Mouse (Mus musculus) G1E (cell line): Measurements from ENCODE around the gene Cobl. TPM values are rescaled to one million over a fixed set of nuclear protein-coding genes. Genes with fewer than 3 reads are reported as not detected.

Experiments used
- ATAC-seq: 2 replicates; pipeline ENCODE4 v1.8.0; 2016; ENCODE audit warnings: mild to moderate bottlenecking; ENCODE audit not compliant: insufficient number of reproducible peaks, poor library complexity, low FRiP score, severe bottlenecking; ENCODE audit errors: extremely low read depth
- DNase-seq: peaks from one replicate; pipeline ENCODE4 v3.0.0; 2012; ENCODE audit warnings: low spot score
- H3K27me3 ChIP-seq: 2 replicates; pipeline ENCODE4 v1.6.1; 2012; ENCODE audit warnings: mild to moderate bottlenecking, low read length, inconsistent platforms; ENCODE audit not compliant: insufficient read depth
- H3K36me3 ChIP-seq: replicated peaks from 2 replicates; pipeline ENCODE3; 2012; ENCODE audit warnings: mild to moderate bottlenecking, inconsistent platforms
- H3K4me1 ChIP-seq: 2 replicates; pipeline ENCODE4 v1.6.1; 2012; ENCODE audit warnings: low read depth, low read length, inconsistent platforms, mixed read lengths; ENCODE audit not compliant: insufficient read depth
- H3K4me3 ChIP-seq: 2 replicates; pipeline ENCODE4 v1.5.1; 2012; ENCODE audit warnings: low read depth, mild to moderate bottlenecking, inconsistent platforms, low read length, moderate library complexity, mixed read lengths
- H3K9me3 ChIP-seq: replicated peaks from 2 replicates; pipeline ENCODE4 v1.6.1; 2012; ENCODE audit warnings: inconsistent platforms
- CTCF ChIP-seq: IDR thresholded peaks from 2 replicates; pipeline ENCODE4 v1.5.1; 2012; ENCODE audit warnings: low read depth, low read length, inconsistent platforms, mixed read lengths
- GATA1 ChIP-seq: IDR thresholded peaks from 2 replicates; pipeline ENCODE4 v1.6.1; 2012; ENCODE audit warnings: borderline replicate concordance, low read length, inconsistent platforms, mixed read lengths
- GATA2 ChIP-seq: IDR thresholded peaks from 2 replicates; pipeline ENCODE4 v1.6.1; 2012; ENCODE audit warnings: low read depth, low read length, inconsistent platforms, borderline replicate concordance
- POLR2AphosphoS5 ChIP-seq: IDR thresholded peaks from 2 replicates; pipeline ENCODE4 v1.6.1; 2012; ENCODE audit warnings: low read depth, low read length, inconsistent platforms; ENCODE audit not compliant: insufficient replicate concordance
- TAL1 ChIP-seq: conservative IDR thresholded peaks from 2 replicates; pipeline ENCODE4 v1.6.1; 2012; ENCODE audit warnings: low read depth, low read length, inconsistent platforms, mixed read lengths
- polyA plus RNA-seq: library from polyadenylated mRNA; stranded (reverse); fragments of >175 nt; gene quantifications from 2 replicates; pipeline ENCODE4 v1.2.3, GENCODE M21; 2012
- total RNA-seq, 2 experiments: library from RNA; stranded (forward) in 1 of 2; stranded (reverse) in 1 of 2; fragments of 200-1000 nt in 1 of 2; fragments of >200 nt in 1 of 2; fragmentation: Nextera tagmentation in 1 of 2; gene quantifications; 2 replicates each; pipeline ENCODE4 v1.2.3; 2014 to 2017

Cobl gene
- total and polyA plus RNA-seq, 3 experiments, result 0.22 TPM; not detected in 2

DNA sequence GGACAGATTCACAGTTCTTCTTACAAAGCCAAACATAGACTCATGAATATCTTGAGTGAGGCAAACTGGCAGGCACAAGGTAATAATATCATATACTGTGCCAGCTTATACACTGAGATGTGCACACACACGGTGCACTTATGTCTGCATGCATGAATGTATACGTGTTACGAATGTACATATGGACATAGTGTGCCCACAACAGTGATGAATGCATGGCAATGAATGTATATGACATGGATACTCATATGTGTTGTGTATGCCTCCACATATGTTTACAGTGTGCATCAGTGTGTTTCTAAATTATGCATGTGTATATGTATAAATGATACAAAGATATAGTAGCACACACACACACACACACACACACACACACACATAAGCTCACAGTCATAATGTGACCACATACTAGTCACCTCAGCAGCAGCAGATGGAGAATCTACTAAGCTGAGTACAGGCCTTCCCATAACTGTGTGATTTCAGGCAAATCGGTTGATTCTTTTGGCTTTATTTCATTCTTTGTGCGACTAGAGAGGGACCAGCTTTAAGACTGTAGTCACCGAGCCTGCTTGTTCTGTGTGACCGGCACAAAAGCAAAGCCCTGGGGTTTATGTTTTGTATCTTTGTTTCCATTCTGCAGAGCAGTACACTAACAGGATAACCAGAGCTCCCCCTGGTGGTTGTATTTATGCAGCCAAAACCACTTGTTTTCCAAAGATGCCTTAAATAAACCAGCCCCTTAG is 173.7 kb downstream of the Cobl start:
- H3K27me3 ChIP-seq, result no peaks in the 10 kb centered on the region
- H3K4me3 ChIP-seq, result no peak overlapping the region
- no peak for TF ChIP-seq GATA1
- no peak for TF ChIP-seq TAL1
- peak; percentile 41 for TF ChIP-seq CTCF
- no peaks in the 10 kb centered on the region for H3K4me1 ChIP-seq
- H3K9me3 ChIP-seq, result no peaks in the 10 kb centered on the region
- DNase-seq, result peak; percentile 6
- ATAC-seq, result no peak
- H3K36me3 ChIP-seq, result no peaks in the 10 kb centered on the region

GRCm38 (mm10) chr11:12285319-12286021 is 179.3 kb downstream of the Cobl start:
- H3K36me3 ChIP-seq, result no peaks in the 10 kb centered on the region
- DNase-seq, result no peak

DNA sequence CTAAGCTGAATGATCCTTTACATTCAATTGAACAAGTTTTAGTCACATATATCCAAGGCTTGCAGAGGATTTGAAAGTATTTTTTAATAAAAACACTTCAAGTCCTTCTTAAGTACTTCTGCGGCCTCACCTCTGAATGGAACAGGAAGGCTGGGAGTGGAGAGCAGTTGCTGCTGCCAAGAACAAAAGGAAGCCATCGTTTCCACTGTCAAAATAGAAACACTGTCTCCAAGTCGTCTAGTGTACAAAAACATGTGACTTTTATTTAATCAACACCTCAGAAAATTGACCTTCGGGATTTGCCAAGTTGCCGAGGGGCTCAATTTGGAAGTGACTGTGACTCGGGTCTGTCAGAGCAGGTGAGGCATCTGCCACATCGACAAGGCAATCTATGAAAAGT is 184.0 kb downstream of the Cobl start:
- Histone ChIP-seq H3K4me3 (no peak overlapping the region), H3K4me1 (no peaks in the 10 kb centered on the region), H3K36me3 (no peaks in the 10 kb centered on the region), H3K9me3 (no peaks in the 10 kb centered on the region), H3K27me3 (no peaks in the 10 kb centered on the region)
- ATAC-seq (no peak), DNase-seq (no peak)
- TF ChIP-seq GATA1 (no peak), TAL1 (no peak), POLR2AphosphoS5 (no peak)

More at GRCm38 (mm10) chr11:12285319-12286021, 179.3 kb downstream of the Cobl start:
- no peak for ATAC-seq
- H3K27me3 ChIP-seq, result no peaks in the 10 kb centered on the region
- TF ChIP-seq GATA1 (no peak), GATA2 (no peak), CTCF (no peak), POLR2AphosphoS5 (no peak), TAL1 (no peak)
- no peaks in the 10 kb centered on the region for H3K9me3 ChIP-seq
- H3K4me1 ChIP-seq, result no peaks in the 10 kb centered on the region
- no peak overlapping the region for H3K4me3 ChIP-seq

DNA sequence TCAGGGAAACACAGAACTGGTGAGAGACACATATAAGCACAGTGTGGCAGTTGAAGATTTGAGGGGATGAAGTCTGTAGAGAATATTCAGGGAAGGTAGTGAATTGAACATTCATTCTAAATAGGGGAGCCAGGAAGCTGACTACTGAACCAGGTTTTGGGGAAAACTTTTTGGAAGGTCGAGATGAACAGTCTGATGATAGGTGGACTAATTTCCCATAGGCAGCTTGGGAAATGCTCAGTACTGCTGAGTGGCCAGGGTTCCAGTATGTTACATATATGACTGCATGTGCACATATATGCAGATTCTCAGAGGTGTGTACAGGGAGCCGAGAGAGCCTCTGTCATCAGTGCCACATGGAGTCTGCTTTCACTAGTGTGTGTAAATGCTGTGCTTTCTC is 190.5 kb downstream of the Cobl start:
- Histone ChIP-seq H3K36me3 (no peaks in the 10 kb centered on the region), H3K27me3 (no peaks in the 10 kb centered on the region), H3K4me3 (no peak overlapping the region), H3K9me3 (no peaks in the 10 kb centered on the region), H3K4me1 (no peaks in the 10 kb centered on the region)
- DNase-seq (no peak), ATAC-seq (no peak)
- no peak for TF ChIP-seq CTCF
- no peak for TF ChIP-seq GATA1
- TF ChIP-seq TAL1, result no peak
- no peak for TF ChIP-seq GATA2
- no peak for TF ChIP-seq POLR2AphosphoS5

DNA sequence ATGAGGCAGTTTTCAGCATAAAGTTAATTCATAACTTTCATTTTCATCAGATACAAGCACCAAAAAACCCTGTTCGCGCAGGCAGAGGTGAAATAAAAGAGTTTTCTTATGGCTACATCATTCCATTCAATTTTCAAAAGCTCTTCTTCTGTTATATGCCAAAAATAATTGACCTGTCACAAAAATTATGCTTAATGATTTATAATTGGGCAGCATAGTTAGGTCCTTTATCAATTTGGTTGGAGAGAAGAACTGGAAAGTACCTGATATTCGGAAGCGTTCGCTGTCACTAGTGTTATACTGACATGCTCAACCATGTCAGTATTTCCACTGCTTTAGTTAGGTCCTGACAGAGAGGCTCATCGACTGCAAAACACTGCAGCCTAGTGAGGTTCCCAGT is 191.0 kb downstream of the Cobl start:
- H3K9me3 ChIP-seq, result no peaks in the 10 kb centered on the region
- no peaks in the 10 kb centered on the region for H3K36me3 ChIP-seq
- no peak for DNase-seq
- no peak for TF ChIP-seq CTCF
- no peak for TF ChIP-seq GATA1
- TF ChIP-seq GATA2, result no peak
- TF ChIP-seq TAL1, result no peak
- no peak for TF ChIP-seq POLR2AphosphoS5
- ATAC-seq, result no peak
- H3K4me1 ChIP-seq, result no peaks in the 10 kb centered on the region
- no peak overlapping the region for H3K4me3 ChIP-seq
- H3K27me3 ChIP-seq, result no peaks in the 10 kb centered on the region

GRCm38 (mm10) chr11:12258411-12258810 is 206.3 kb downstream of the Cobl start:
- no peaks in the 10 kb centered on the region for H3K4me1 ChIP-seq
- no peaks in the 10 kb centered on the region; the same call in 1 of the 2 replicates for H3K27me3 ChIP-seq
- no peaks in the 10 kb centered on the region for H3K36me3 ChIP-seq
- H3K4me3 ChIP-seq, result no peak overlapping the region
- TF ChIP-seq TAL1 (no peak), GATA2 (no peak), CTCF (no peak), POLR2AphosphoS5 (no peak), GATA1 (no peak)
- no peak for ATAC-seq
- no peak for DNase-seq
- no peaks in the 10 kb centered on the region for H3K9me3 ChIP-seq
